Mouse (Mus musculus) hindbrain, embryonic 15.5 days (tissue): ENCODE data around the gene Tenm2. TPM values are rescaled to one million over a fixed set of nuclear protein-coding genes. Genes with fewer than 3 reads are reported as not detected.

Experiments used
- ATAC-seq: fragments of 200-750 bp; cut with Nextera tagmentation; 2 replicates; pipeline ENCODE4 v1.8.0; 2017; ENCODE audit warnings: low read depth, moderate number of reproducible peaks, moderate TSS enrichment; ENCODE audit not compliant: low FRiP score
- H3K27ac ChIP-seq: fragments of 300-500 bp; sonication (generic); replicated peaks from 2 replicates; pipeline ENCODE4 v1.5.1; 2015; ENCODE audit warnings: mild to moderate bottlenecking, inconsistent platforms
- H3K27me3 ChIP-seq: fragments of 300-500 bp; sonication (generic); 2 replicates; pipeline ENCODE4 v1.6.1; 2015; ENCODE audit warnings: control low read depth, inconsistent platforms
- H3K36me3 ChIP-seq: fragments of 300-500 bp; sonication (generic); 2 replicates; pipeline ENCODE4 v1.6.1; 2015; ENCODE audit warnings: control low read depth, inconsistent platforms
- H3K4me1 ChIP-seq: fragments of 300-500 bp; sonication (generic); replicated peaks from 2 replicates; pipeline ENCODE4 v1.6.1; 2015; ENCODE audit warnings: control low read depth, inconsistent platforms
- H3K4me2 ChIP-seq: fragments of 300-500 bp; sonication (generic); 2 replicates; pipeline ENCODE4 v1.6.1; 2015; ENCODE audit warnings: moderate library complexity, mild to moderate bottlenecking, inconsistent platforms
- H3K4me3 ChIP-seq: fragments of 300-500 bp; sonication (generic); 2 replicates; pipeline ENCODE4 v1.5.1; 2015; ENCODE audit warnings: mild to moderate bottlenecking, inconsistent platforms
- H3K9ac ChIP-seq: fragments of 300-500 bp; sonication (generic); 2 replicates; pipeline ENCODE4 v1.6.1; 2015; ENCODE audit warnings: inconsistent platforms
- H3K9me3 ChIP-seq: fragments of 300-500 bp; sonication (generic); 2 replicates; pipeline ENCODE4 v1.6.1; 2016; ENCODE audit warnings: control low read depth, inconsistent platforms
- WGBS: fragments of 180-500 bp; shearing (Covaris S2); methylation state at CpG from one replicate; pipeline ENCODE4 v1.1.7; 2015; 5-methylcytosine and 5-hydroxymethylcytosine counted together
- polyA plus RNA-seq: library from polyadenylated mRNA; unstranded; fragments of >200 nt; fragmentation: Nextera tagmentation; extraction: Ambion mirVana; gene quantifications from 2 replicates; pipeline ENCODE4 v1.2.1, GENCODE M21; 2015

Gene Tenm2
- polyA plus RNA-seq, 1 experiment from 2014 or later = 33.1 TPM

DNA sequence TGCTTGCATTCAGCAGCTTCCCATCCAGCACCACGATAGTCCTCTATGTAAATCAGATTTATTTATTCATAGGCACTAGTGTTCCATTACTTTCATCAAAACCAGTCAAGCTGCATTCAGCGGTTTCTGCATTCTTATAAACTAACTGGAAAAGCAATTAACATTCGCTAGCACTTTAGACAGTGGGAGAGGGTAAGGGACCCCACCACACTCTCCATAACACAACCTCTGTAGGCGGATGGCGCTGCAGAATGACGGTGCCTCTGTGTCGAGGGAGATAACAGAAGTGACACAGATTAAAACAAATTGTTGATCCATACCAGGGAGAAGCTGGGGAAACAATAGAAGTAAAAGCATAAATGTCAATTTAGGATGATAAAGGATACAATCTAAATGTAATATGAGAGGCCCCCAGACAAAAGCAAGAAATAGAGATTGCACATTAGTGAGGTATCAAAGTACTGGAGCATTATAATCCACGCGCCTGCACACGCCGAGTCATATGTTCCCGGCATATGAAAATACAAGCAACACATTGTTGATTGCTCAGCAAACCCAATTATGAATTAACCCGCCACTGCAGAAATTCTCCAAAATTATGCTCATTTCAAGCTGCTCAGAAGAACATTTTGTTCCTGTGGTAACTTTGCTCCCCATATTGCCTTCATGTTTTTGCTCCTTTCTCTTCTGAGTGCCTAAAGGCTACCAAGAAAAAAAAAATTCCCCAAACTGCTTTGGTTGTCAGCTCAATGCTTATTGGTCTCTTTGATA, 904.2 kb downstream of the Tenm2 start:
- no peaks in the 10 kb centered on the region for H3K9me3 ChIP-seq
- H3K27ac ChIP-seq = 0 out of 2 replicates have a peak overlapping the region, but pooled peaks have one; percentile 30
- ATAC-seq = no peak
- no peaks in the 10 kb centered on the region for H3K36me3 ChIP-seq
- H3K9ac ChIP-seq = no peak overlapping the region
- peak overlapping the region; percentile 13; the same call in 1 of the 2 replicates for H3K4me2 ChIP-seq
- 46% methylated on average over 13 of the region's 13 CpGs for WGBS
- peaks cover 27% of the 10 kb centered on the region for H3K4me1 ChIP-seq
- H3K27me3 ChIP-seq = no peaks in the 10 kb centered on the region
- H3K4me3 ChIP-seq = no peak overlapping the region

DNA sequence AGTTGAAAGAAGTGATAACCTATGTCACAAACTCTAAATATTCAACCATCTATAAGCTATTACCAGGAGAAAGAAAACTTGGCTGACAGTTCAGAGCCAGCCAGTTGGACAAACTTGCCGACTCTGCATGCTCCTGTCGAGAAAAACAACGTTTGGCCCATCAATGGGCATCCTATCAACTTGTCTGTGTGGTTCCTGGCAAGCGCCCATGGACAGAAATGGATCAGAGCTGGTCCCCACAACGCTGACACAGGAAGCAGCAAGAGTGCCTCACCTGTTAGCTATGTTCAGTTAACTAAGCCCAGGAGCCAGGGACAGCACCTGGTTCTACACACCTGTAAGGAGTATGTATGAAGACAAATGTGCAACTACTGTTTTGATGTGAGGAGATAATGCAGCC, 908.5 kb downstream of the Tenm2 start:
- WGBS = 64% methylated on average over 5 of the region's 5 CpGs
- no peak overlapping the region for H3K4me2 ChIP-seq
- no peak overlapping the region for H3K9ac ChIP-seq
- H3K4me1 ChIP-seq = peaks cover 16% of the 10 kb centered on the region
- ATAC-seq = no peak
- H3K27me3 ChIP-seq = no peaks in the 10 kb centered on the region
- H3K36me3 ChIP-seq = no peaks in the 10 kb centered on the region
- no peaks in the 10 kb centered on the region for H3K9me3 ChIP-seq
- no peak overlapping the region for H3K27ac ChIP-seq
- no peak overlapping the region for H3K4me3 ChIP-seq

DNA sequence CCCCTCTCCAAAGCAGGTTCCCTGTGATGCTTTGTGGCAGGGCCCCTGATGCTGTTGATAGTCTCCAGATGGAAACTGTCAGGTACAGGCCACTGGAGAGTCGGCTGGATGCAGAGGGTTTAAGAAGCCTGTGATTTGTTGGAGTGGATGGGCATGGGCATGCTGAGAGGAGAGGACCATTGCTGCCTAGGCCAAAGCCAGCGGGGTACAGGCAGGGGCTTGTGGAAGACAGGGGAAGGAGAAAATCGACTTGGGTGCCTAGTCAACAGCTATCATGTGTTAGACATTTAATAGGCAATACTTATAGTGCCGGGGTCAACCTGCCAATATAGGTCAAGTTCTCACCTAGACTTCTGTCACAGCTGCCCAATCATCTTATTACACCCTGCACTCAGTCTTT, 926.4 kb downstream of the Tenm2 start:
- no peaks in the 10 kb centered on the region for H3K27me3 ChIP-seq
- no peak for ATAC-seq

DNA sequence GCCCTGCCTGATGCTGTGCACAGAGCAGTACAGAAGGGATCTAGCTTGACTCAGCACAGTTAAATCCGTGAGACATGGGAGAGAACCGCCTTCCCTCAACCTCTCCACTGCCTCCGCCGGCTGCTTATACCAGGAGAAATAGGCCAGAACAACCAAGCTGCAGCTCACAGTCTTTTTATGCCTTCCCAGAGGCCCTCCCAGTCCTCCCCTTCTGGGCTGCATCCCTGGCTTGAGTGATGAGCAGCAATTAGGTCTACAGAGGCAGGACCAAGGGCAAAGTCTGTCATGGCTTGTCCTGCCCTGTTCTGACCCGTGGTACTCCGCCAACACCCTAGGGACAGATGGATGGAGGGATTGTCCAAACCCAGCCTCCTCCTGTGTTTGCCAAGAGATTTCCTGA, 928.5 kb downstream of the Tenm2 start:
- H3K4me2 ChIP-seq = no peak overlapping the region
- H3K9me3 ChIP-seq = no peaks in the 10 kb centered on the region
- peaks cover 12% of the 10 kb centered on the region for H3K4me1 ChIP-seq
- no peak for ATAC-seq
- H3K9ac ChIP-seq = no peak overlapping the region
- H3K27me3 ChIP-seq = no peaks in the 10 kb centered on the region
- no peak overlapping the region for H3K4me3 ChIP-seq
- H3K27ac ChIP-seq = no peak overlapping the region
- H3K36me3 ChIP-seq = no peaks in the 10 kb centered on the region
- WGBS = 82% methylated on average over 6 of the region's 6 CpGs

More for the DNA sequence above, 926.4 kb downstream of the Tenm2 start:
- WGBS = 80% methylated on average over 4 of the region's 4 CpGs
- Histone ChIP-seq H3K9me3 (no peaks in the 10 kb centered on the region), H3K4me2 (no peak overlapping the region), H3K4me3 (no peak overlapping the region), H3K27ac (peak overlapping the region; percentile 35; the same call in 1 of the 2 replicates), H3K36me3 (no peaks in the 10 kb centered on the region), H3K9ac (no peak overlapping the region), H3K4me1 (peaks cover 11% of the 10 kb centered on the region; the same call in 1 of the 2 replicates)

DNA sequence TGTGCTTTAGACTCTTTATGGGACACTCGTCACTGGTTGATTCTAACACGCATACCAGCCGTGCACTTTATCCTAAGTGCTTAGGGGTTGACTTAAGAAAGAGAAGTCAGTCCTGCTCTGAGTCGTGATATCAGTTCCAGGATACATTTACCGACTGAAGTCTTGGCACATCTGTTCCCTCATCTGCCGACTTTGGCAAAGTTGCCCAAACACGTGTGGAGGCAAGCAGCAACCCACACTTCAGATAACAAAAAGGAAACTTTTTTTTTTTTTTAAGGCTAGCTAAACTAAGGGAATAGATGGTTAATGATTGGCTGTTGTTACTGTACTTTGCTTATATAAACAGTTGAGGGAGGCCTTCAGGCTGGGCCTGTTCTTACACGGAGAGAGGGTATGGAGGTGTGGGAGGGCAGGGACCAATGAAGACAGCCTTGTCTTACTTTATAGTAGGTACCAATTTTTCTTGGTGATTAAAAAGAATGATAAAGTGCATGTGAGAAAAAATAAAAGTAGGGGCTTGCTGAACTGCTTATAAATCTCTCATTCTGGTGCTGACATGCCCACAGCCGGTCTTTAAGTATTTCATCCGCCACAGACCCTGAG, 930.3 kb downstream of the Tenm2 start:
- 84% methylated on average over 10 of the region's 10 CpGs for WGBS

DNA sequence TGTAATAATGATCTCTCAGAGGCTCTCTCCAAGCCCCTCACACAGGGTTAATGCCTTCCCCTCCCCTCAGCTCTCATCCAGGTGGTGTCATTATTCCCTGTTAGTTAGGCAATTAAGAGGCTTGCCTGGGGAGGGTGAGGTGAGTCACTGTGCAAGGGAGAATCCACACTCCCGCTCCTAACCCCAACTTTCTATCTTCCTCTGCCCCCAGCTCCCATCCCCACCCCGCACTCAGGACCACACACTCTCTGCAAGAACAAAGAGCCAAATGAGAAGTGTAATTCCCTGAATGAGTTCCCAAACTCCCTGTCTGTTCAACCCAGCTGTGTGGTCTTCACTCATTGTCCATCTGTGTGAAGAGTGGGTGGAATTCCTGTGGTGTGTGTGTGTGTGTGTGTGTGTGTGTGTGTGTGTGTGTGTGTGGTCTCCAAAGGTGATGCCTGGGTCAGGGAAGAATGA, 932.8 kb downstream of the Tenm2 start:
- Histone ChIP-seq H3K27me3 (no peaks in the 10 kb centered on the region), H3K4me1 (peaks cover 13% of the 10 kb centered on the region), H3K4me3 (no peak overlapping the region), H3K9me3 (no peaks in the 10 kb centered on the region), H3K36me3 (no peaks in the 10 kb centered on the region), H3K9ac (no peak overlapping the region), H3K4me2 (no peak overlapping the region), H3K27ac (no peak overlapping the region)
- ATAC-seq = peak; percentile 50
- 32% methylated on average over 2 of the region's 2 CpGs for WGBS

More for the DNA sequence above, 930.3 kb downstream of the Tenm2 start:
- no peak for ATAC-seq
- H3K27ac ChIP-seq = no peak overlapping the region
- no peak overlapping the region for H3K4me2 ChIP-seq
- no peaks in the 10 kb centered on the region for H3K27me3 ChIP-seq
- no peak overlapping the region for H3K9ac ChIP-seq
- no peaks in the 10 kb centered on the region for H3K36me3 ChIP-seq
- peaks cover 18% of the 10 kb centered on the region for H3K4me1 ChIP-seq
- no peak overlapping the region for H3K4me3 ChIP-seq
- no peaks in the 10 kb centered on the region for H3K9me3 ChIP-seq

DNA sequence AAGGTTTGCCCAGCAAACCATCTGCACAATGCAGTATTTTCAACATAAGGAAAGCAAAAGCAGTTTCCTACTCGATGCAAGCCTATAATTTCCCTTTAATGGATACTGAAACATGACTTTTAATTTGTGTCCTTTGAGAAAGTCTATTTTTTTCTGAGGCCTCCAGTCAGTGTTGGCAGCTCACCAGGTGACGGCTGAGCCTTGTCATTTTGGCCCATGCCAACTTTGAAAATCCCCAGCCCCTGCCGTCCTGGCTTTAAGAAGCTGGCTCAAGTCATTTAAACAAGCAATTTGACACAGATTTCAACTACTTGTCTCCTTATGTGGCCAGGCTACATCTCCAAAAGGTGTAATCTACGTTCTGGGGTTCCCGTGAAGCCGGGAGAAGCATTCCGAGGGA, 933.7 kb downstream of the Tenm2 start:
- H3K27ac ChIP-seq = 0 out of 2 replicates have a peak overlapping the region, but pooled peaks have one; percentile 5
- no peak for ATAC-seq

DNA sequence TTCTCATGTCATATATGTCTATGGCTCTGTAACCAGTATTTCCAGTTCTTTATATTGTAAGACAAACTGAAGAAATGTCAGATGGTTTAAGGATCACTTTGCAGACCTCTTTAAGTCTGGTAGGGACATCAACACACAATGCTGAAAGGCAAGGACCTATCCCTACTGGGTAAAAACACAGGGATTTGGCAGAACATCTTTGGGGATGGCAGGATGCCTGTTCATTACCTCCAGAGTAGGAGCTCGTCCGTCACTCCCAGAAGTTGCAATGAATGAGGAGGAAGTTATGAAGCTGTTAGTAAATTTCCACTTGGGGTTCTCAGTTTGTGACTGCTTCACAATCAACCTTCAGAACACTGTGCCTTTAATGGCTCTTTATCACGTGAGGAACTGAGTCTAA, 939.2 kb downstream of the Tenm2 start:
- Histone ChIP-seq H3K36me3 (no peaks in the 10 kb centered on the region), H3K4me1 (peaks cover 3% of the 10 kb centered on the region; the same call in 1 of the 2 replicates), H3K27ac (no peak overlapping the region), H3K27me3 (no peaks in the 10 kb centered on the region), H3K9ac (no peak overlapping the region), H3K4me3 (no peak overlapping the region), H3K9me3 (no peaks in the 10 kb centered on the region), H3K4me2 (no peak overlapping the region)
- WGBS = 66% methylated on average over 3 of the region's 3 CpGs
- ATAC-seq = no peak

More for the DNA sequence above, 933.7 kb downstream of the Tenm2 start:
- no peaks in the 10 kb centered on the region for H3K36me3 ChIP-seq
- WGBS = 63% methylated on average over 7 of the region's 7 CpGs
- H3K4me3 ChIP-seq = no peak overlapping the region
- H3K4me1 ChIP-seq = peaks cover 13% of the 10 kb centered on the region
- 0 out of 2 replicates have a peak overlapping the region, but pooled peaks have one; percentile 3 for H3K9ac ChIP-seq
- no peak overlapping the region for H3K4me2 ChIP-seq
- no peaks in the 10 kb centered on the region for H3K27me3 ChIP-seq
- H3K9me3 ChIP-seq = no peaks in the 10 kb centered on the region

DNA sequence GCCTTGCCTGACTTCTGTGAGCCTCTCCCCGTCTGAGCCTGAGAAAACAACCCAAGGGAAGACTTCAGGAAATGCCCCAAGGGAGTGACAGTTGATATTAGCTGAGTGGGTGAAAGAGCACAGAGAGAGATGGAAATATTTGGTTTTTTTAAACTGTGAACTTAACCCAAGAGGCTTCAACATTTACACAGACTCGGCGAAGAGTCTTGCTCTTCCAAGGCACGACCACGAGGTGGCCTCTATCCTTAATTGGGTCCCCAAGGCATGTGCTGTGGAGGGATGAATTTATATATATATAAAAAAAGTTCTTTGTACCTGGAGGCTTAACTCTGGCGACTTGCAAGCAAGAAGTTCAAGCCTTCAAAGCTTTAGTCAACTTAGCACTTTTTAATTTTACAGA, 943.6 kb downstream of the Tenm2 start:
- Histone ChIP-seq H3K27ac (no peak overlapping the region), H3K27me3 (no peaks in the 10 kb centered on the region), H3K36me3 (no peaks in the 10 kb centered on the region), H3K9ac (no peak overlapping the region), H3K4me1 (peaks cover 3% of the 10 kb centered on the region; the same call in 1 of the 2 replicates), H3K4me3 (no peak overlapping the region), H3K9me3 (no peaks in the 10 kb centered on the region), H3K4me2 (no peak overlapping the region)
- 54% methylated on average over 6 of the region's 6 CpGs for WGBS
- no peak for ATAC-seq

DNA sequence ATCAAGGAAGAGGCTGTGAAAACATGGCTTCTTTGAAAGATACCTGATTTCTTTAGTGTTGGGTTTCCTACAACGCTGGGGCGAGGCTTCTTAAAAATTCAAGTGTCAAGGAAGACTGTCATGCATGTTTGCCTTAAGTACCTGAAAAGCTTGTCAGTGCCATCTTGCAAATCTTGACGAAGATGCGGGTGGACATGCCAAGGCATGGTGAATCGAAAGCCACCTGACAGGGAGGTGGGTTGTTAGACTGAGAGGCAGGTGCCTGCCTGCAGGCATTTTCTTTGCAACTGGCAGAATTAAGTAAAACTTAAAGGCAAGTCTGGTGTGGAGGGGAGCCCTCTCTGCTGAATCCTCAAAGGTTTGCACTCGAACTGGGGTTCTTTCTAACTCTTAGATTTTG, 949.5 kb downstream of the Tenm2 start:
- WGBS = 87% methylated on average over 6 of the region's 6 CpGs
- Histone ChIP-seq H3K4me2 (no peak overlapping the region), H3K27me3 (no peaks in the 10 kb centered on the region), H3K9me3 (no peaks in the 10 kb centered on the region), H3K27ac (no peak overlapping the region), H3K36me3 (no peaks in the 10 kb centered on the region), H3K4me3 (no peak overlapping the region), H3K9ac (no peak overlapping the region), H3K4me1 (no peaks in the 10 kb centered on the region)
- ATAC-seq = no peak

DNA sequence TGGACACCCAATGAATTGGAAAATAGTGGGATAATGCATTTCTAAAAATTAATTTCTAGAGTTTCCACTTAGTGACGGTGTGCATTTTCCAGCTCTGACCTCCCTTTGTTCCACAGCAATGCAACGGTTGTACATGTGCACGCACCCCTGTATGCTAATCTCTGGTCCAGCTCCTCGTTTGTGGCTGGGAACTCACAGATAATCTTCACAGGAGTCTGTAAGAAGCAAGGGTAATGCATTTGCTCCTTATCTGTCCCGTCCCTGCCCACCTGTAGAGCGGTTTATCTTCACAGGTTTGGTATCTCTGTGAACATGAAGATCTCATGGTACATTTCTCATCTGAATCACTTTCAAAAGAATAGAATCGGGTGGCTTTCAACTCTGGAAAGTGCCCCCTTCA, 955.2 kb downstream of the Tenm2 start:
- H3K27ac ChIP-seq = no peak overlapping the region
- H3K9ac ChIP-seq = no peak overlapping the region
- 73% methylated on average over 7 of the region's 7 CpGs for WGBS
- no peaks in the 10 kb centered on the region for H3K27me3 ChIP-seq
- H3K4me1 ChIP-seq = peaks cover 13% of the 10 kb centered on the region
- no peak overlapping the region for H3K4me3 ChIP-seq
- no peak overlapping the region for H3K4me2 ChIP-seq
- no peaks in the 10 kb centered on the region for H3K36me3 ChIP-seq
- ATAC-seq = no peak
- no peaks in the 10 kb centered on the region for H3K9me3 ChIP-seq

DNA sequence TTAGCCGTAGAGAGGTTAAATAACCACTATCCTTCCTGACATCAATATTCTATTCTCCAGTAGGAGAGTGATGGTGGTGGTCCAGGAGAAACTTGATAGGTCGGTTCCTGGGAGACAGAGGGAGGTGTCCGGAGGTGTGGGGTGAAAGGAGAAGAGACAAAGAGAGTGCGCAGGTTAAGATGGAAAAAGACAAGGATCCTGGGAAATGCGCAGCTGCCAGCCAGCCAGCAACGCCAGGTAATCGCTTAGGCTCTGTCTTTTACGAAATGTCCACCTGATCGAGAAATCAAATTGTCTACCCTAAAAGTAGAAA, 957.9 kb downstream of the Tenm2 start:
- Histone ChIP-seq H3K9me3 (no peaks in the 10 kb centered on the region), H3K9ac (no peak overlapping the region), H3K27ac (no peak overlapping the region), H3K36me3 (no peaks in the 10 kb centered on the region), H3K4me2 (no peak overlapping the region), H3K4me1 (peaks cover 13% of the 10 kb centered on the region), H3K27me3 (no peaks in the 10 kb centered on the region), H3K4me3 (no peak overlapping the region)
- 90% methylated on average over 9 of the region's 9 CpGs for WGBS
- no peak for ATAC-seq
